Mouse (Mus musculus) MEL (cell line): Measurements from ENCODE around the gene Pabpc4l. TPM values are rescaled to one million over a fixed set of nuclear protein-coding genes. Genes with fewer than 3 reads are reported as not detected.

Source experiments
- DNase-seq: peaks from one replicate; pipeline ENCODE4 v3.0.0; 2011; ENCODE audit warnings: low read depth, low spot score
- H3K27ac ChIP-seq: 2 replicates; pipeline ENCODE4 v1.5.1; 2012; ENCODE audit warnings: low read depth, mild to moderate bottlenecking, control low read depth, low read length, moderate library complexity; ENCODE audit not compliant: control insufficient read depth
- H3K27me3 ChIP-seq, 2 experiments: fragments of 150-350 bp in 1 of 2; sonication (generic) in 1 of 2; 2 replicates each; pipeline ENCODE4 v1.6.1; 2012; ENCODE audit warnings: low read length in 2 of 2, mild to moderate bottlenecking in 2 of 2, improper control_type of control experiment in 1 of 2, moderate library complexity in 1 of 2; ENCODE audit not compliant: insufficient read depth in 2 of 2, control insufficient read depth in 1 of 2
- H3K36me3 ChIP-seq, 2 experiments: 2 replicates each; pipeline ENCODE4 v1.6.1; 2012 to 2014; ENCODE audit warnings: low read length in 2 of 2, improper control_type of control experiment in 1 of 2, inconsistent platforms in 1 of 2, mild to moderate bottlenecking in 1 of 2; ENCODE audit not compliant: insufficient read depth in 2 of 2, control insufficient read depth in 1 of 2
- H3K4me1 ChIP-seq, 2 experiments: fragments of 150-350 bp in 1 of 2; sonication (generic) in 1 of 2; 2 replicates each; pipeline ENCODE4 v1.6.1; 2012; ENCODE audit warnings: low read length in 2 of 2, improper control_type of control experiment in 1 of 2, mild to moderate bottlenecking in 1 of 2; ENCODE audit not compliant: insufficient read depth in 2 of 2, control insufficient read depth in 1 of 2
- H3K4me3 ChIP-seq, 2 experiments: fragments of 150-350 bp in 1 of 2; sonication (generic) in 1 of 2; 2 replicates each; pipeline ENCODE4 v1.5.1; 2012; ENCODE audit warnings: low read depth in 2 of 2, low read length in 2 of 2, mild to moderate bottlenecking in 2 of 2, moderate library complexity in 2 of 2, control low read depth in 1 of 2, improper control_type of control experiment in 1 of 2; ENCODE audit not compliant: control insufficient read depth in 1 of 2, insufficient read depth in 1 of 2
- H3K79me2 ChIP-seq: 2 replicates; pipeline ENCODE4 v1.6.1; 2012; ENCODE audit warnings: mild to moderate bottlenecking, low read length, moderate library complexity; ENCODE audit not compliant: control insufficient read depth, poor library complexity, insufficient read depth
- H3K9ac ChIP-seq: 2 replicates; pipeline ENCODE4 v1.6.1; 2012; ENCODE audit warnings: low read depth, mild to moderate bottlenecking, control low read depth, low read length, moderate library complexity; ENCODE audit not compliant: control insufficient read depth, poor library complexity, severe bottlenecking
- H3K9me3 ChIP-seq: fragments of 150-350 bp; sonication (generic); replicated peaks from 2 replicates; pipeline ENCODE4 v1.6.1; 2012; ENCODE audit warnings: mild to moderate bottlenecking, low read length, improper control_type of control experiment, moderate library complexity; ENCODE audit not compliant: insufficient read depth
- JUND ChIP-seq: IDR thresholded peaks from 2 replicates; pipeline ENCODE4 v1.6.1; 2011; ENCODE audit warnings: low read depth, mild to moderate bottlenecking, improper control_type of control experiment, low read length
- MAX ChIP-seq: IDR thresholded peaks from 2 replicates; pipeline ENCODE4 v1.6.1; 2011; ENCODE audit warnings: low read length, improper control_type of control experiment
- MXI1 ChIP-seq: IDR thresholded peaks from 2 replicates; pipeline ENCODE4 v1.6.1; 2011; ENCODE audit warnings: mild to moderate bottlenecking, low read depth, low read length, improper control_type of control experiment
- SMC3 ChIP-seq: IDR thresholded peaks from 2 replicates; pipeline ENCODE4 v1.6.1; 2011; ENCODE audit warnings: low read depth, low read length, improper control_type of control experiment
- USF1 ChIP-seq: IDR thresholded peaks from 2 replicates; pipeline ENCODE4 v1.6.1; 2014; ENCODE audit warnings: low read depth, mild to moderate bottlenecking, inconsistent platforms, low read length, improper control_type of control experiment, moderate library complexity
- ZC3H11A ChIP-seq: IDR thresholded peaks from 2 replicates; pipeline ENCODE4 v1.6.1; 2012; ENCODE audit warnings: low read depth, mild to moderate bottlenecking, inconsistent platforms, low read length, improper control_type of control experiment
- ZKSCAN1 ChIP-seq: IDR thresholded peaks from 2 replicates; pipeline ENCODE4 v1.6.1; 2012; ENCODE audit warnings: low read depth, mild to moderate bottlenecking, inconsistent platforms, low read length, improper control_type of control experiment, moderate library complexity
- polyA plus RNA-seq, 2 experiments: library from polyadenylated mRNA; stranded (reverse) in 1 of 2; unstranded in 1 of 2; fragments of >175 nt in 1 of 2; fragments of >200 nt in 1 of 2; gene quantifications; 2 replicates each; pipeline versions ENCODE4 v1.2.1 to v1.2.4; 2012; ENCODE audit warnings: low replicate concordance in 2 of 2, low read depth in 1 of 2; ENCODE audit not compliant: insufficient read length in 2 of 2, insufficient read depth in 1 of 2, missing spikeins in 1 of 2
- total RNA-seq: library from RNA; depleted of rRNA; stranded (reverse); fragments of 300-350 nt; gene quantifications from 2 replicates; pipeline ENCODE4 v1.2.3, GENCODE M21; 2012

The Pabpc4l gene
- total and polyA plus RNA-seq, 3 experiments, result not detected

- Histone ChIP-seq H3K27ac (no peak overlapping the region), H3K9me3 (no peaks in the 10 kb centered on the region)
- no peak for TF ChIP-seq SMC3
- TF ChIP-seq USF1, result no peak
- no peak for TF ChIP-seq ZC3H11A
- TF ChIP-seq ZKSCAN1, result no peak
- TF ChIP-seq JUND, result no peak
- TF ChIP-seq MXI1, result no peak
- no peak for TF ChIP-seq MAX
- TF ChIP-seq, all 39 proteins: peak for 0
- no peak for DNase-seq
- no peaks in the 10 kb centered on the region for H3K27me3 ChIP-seq
- no peak overlapping the region for H3K4me3 ChIP-seq
- H3K9ac ChIP-seq, result no peak overlapping the region
- H3K36me3 ChIP-seq, result no peaks in the 10 kb centered on the region
- no peaks in the 10 kb centered on the region for H3K4me1 ChIP-seq
- no peaks in the 10 kb centered on the region for H3K79me2 ChIP-seq
Measured at GRCm38 (mm10) chr3:46431416-46431815, 16.6 kb downstream of the Pabpc4l start.
